Mouse (Mus musculus): Measurements from ENCODE around the gene Lrsam1. TPM values are rescaled to one million over a fixed set of nuclear protein-coding genes. Genes with fewer than 3 reads are reported as not detected.

Gene Lrsam1
- total and polyA plus RNA-seq, 3 experiments: 5.0 to 12.8 (median 9.5) TPM

DNA sequence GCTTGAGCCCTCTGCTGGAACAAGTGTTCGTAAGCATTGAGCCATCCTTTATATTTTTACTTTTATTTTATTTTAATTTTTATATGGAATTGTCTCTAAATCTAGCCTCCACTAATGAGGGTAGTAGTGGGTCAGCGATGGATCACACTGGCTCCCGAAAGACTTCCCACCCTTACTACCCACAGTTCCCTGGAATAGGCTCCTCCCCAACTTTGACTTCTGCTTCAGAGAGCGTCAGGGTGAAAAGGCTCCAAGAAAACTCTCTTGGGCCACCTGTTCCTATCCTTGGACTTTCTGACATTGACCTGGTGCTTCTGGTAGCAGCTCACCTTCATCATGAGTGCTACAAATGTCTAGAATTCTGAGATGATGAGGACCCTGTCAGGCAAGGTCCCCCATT is 21.3 kb upstream of the Lrsam1 start:
- peaks cover 45% of the 10 kb centered on the region for H3K4me1 ChIP-seq (ENCODE audit: insufficient read depth, low read depth, low read length)
- peaks cover 18% of the 10 kb centered on the region for H3K36me3 ChIP-seq (replicated peaks)
- peaks cover 24% of the 10 kb centered on the region for H3K27me3 ChIP-seq (ENCODE audit: insufficient read depth, low read length)
- DNase-seq (ENCODE audit: low spot score) (no peak), ATAC-seq (ENCODE audit: extremely low read depth, insufficient number of reproducible peaks, low FRiP score, poor library complexity, severe bottlenecking) (no peak)
- TF ChIP-seq GATA1 (IDR thresholded peaks at IDR 0.05; ENCODE audit: borderline replicate concordance, low read length) (no peak), GATA2 (IDR thresholded peaks at IDR 0.05; ENCODE audit: borderline replicate concordance, low read depth, low read length) (no peak), TAL1 (conservative IDR thresholded peaks at IDR 0.05; ENCODE audit: low read depth, low read length) (no peak), POLR2AphosphoS5 (IDR thresholded peaks at IDR 0.05; ENCODE audit: insufficient replicate concordance, low read depth, low read length) (no peak), CTCF (IDR thresholded peaks at IDR 0.05; ENCODE audit: low read depth, low read length) (no peak)
- H3K4me3 ChIP-seq (ENCODE audit: low read depth, low read length): peak overlapping the region; percentile 28; the same call in 1 of the 2 replicates
- no peaks in the 10 kb centered on the region for H3K9me3 ChIP-seq (replicated peaks)

DNA sequence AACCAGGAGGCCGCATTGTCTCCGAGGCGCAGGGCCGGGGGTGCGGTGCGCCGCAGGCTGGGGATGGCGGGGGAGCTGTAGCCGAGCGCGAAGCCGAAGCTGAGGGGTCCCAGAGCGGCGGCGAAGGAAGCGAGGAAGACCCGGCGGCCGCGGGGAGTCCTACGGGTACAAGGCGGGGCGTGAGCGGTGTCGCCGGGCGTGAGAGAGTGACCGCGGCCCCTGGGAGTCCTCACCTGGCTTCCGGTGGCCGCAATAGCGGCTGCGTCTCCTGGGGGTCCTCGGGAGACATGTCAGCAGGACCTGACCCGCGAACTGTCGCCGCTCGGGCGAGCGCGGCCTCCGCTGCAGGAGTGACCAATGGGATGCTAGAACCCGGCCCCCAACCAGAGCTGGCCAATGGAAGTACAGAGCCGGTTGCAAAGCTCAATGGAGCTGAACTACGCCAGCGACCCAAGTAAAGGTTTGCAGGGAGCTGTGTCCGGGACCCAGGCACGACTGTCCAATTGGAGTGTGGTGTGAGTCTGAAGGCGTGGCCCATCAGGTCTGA is 20.4 kb upstream of the Lrsam1 start, which contains the start of gene Slc2a8:
Gene Slc2a8 (minus strand): TSS at position 359 of the 547 bp plus-strand sequence.
- DNase-seq (ENCODE audit: low spot score) (peak; percentile 99), ATAC-seq (ENCODE audit: extremely low read depth, insufficient number of reproducible peaks, low FRiP score, poor library complexity, severe bottlenecking) (peak; percentile 98)
- Histone ChIP-seq H3K4me3 (ENCODE audit: low read depth, low read length) (peak within 1 kb of the TSS; percentile 81), H3K27me3 (ENCODE audit: insufficient read depth, low read length) (peaks cover 19% of the 10 kb centered on the region), H3K9me3 (replicated peaks) (no peaks in the 10 kb centered on the region), H3K36me3 (replicated peaks) (peaks cover 25% of the 10 kb centered on the region), H3K4me1 (ENCODE audit: insufficient read depth, low read depth, low read length) (peaks cover 51% of the 10 kb centered on the region)
- TF ChIP-seq POLR2AphosphoS5 (IDR thresholded peaks at IDR 0.05; ENCODE audit: insufficient replicate concordance, low read depth, low read length): no peak
- no peak for TF ChIP-seq CTCF (IDR thresholded peaks at IDR 0.05; ENCODE audit: low read depth, low read length)
- TF ChIP-seq TAL1 (conservative IDR thresholded peaks at IDR 0.05; ENCODE audit: low read depth, low read length): no peak
- TF ChIP-seq GATA1 (IDR thresholded peaks at IDR 0.05; ENCODE audit: borderline replicate concordance, low read length): no peak
- no peak for TF ChIP-seq GATA2 (IDR thresholded peaks at IDR 0.05; ENCODE audit: borderline replicate concordance, low read depth, low read length)

DNA sequence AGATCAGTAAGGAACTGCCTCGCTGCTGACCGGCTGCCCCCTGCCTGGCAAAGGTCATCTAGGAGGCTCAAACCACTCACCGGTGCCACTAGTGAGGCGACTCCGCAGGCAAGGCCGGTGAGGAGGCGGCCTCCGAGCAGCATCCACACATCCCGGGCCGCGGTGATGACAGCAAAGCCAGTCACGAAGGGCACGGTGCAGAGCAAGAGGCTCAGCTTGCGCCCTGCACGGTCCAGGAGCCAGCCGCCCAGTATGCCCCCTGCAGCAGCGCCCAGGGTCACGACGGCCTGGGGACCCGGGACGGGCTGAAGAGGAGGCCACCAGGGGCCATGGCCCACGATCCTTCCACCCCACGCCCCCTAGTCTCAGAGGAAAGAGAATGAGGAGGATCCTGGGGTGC is 19.9 kb upstream of the Lrsam1 start:
- DNase-seq (ENCODE audit: low spot score): peak; percentile 47
- no peak for ATAC-seq (ENCODE audit: extremely low read depth, insufficient number of reproducible peaks, low FRiP score, poor library complexity, severe bottlenecking)

DNA sequence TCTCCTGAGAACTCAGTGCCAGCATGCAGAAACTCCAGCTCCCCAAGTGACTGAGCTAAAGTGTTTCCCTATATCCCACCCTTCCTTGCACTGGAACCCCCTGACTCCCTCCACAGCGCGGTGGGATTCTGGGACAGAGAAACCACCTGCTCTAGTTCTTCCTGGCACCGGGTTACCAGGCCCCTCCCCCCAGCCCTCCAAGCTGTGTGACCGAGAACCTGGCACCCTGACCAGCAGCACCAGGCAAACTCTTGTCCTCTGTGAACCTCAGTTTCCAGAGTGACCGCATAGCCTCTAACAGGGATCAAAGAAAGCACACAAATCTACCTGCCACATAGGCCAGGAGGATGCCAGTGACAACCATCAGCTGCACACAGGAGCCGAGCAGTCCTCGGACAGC is 18.3 kb upstream of the Lrsam1 start:
- peaks cover 47% of the 10 kb centered on the region for H3K36me3 ChIP-seq (replicated peaks)
- ATAC-seq (ENCODE audit: extremely low read depth, insufficient number of reproducible peaks, low FRiP score, poor library complexity, severe bottlenecking) (no peak), DNase-seq (ENCODE audit: low spot score) (no peak)
- H3K4me3 ChIP-seq (ENCODE audit: low read depth, low read length): no peak overlapping the region
- TF ChIP-seq CTCF (IDR thresholded peaks at IDR 0.05; ENCODE audit: low read depth, low read length): no peak
- H3K4me1 ChIP-seq (ENCODE audit: insufficient read depth, low read depth, low read length): peaks cover 53% of the 10 kb centered on the region
- H3K27me3 ChIP-seq (ENCODE audit: insufficient read depth, low read length): peaks cover 4% of the 10 kb centered on the region; the same call in 1 of the 2 replicates
- no peaks in the 10 kb centered on the region for H3K9me3 ChIP-seq (replicated peaks)

More for the DNA sequence above, 19.9 kb upstream of the Lrsam1 start:
- no peaks in the 10 kb centered on the region for H3K9me3 ChIP-seq (replicated peaks)
- peaks cover 53% of the 10 kb centered on the region for H3K4me1 ChIP-seq (ENCODE audit: insufficient read depth, low read depth, low read length)
- peaks cover 31% of the 10 kb centered on the region for H3K36me3 ChIP-seq (replicated peaks)
- H3K4me3 ChIP-seq (ENCODE audit: low read depth, low read length): peak overlapping the region; percentile 81
- peaks cover 13% of the 10 kb centered on the region for H3K27me3 ChIP-seq (ENCODE audit: insufficient read depth, low read length)
- no peak for TF ChIP-seq TAL1 (conservative IDR thresholded peaks at IDR 0.05; ENCODE audit: low read depth, low read length)

DNA sequence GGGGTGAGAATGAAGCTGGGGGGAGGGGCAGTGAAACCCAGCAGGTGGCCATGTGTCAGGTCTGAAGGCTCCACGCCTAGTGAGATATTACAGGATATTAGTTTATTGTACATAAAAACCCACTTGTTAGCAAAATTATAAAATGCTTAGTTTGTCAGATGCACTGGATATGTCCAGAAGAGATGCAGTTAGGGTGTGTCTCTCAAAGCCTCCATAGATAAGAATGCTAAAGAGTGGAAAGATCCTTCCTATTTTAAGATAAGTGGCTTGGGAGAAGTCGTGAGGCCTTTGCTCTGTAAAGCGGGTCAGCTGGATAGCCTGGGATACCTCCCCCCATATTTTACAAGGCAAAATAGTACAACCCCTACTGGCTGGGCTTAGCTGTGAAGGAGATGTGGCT is 17.3 kb upstream of the Lrsam1 start:
- peaks cover 53% of the 10 kb centered on the region for H3K4me1 ChIP-seq (ENCODE audit: insufficient read depth, low read depth, low read length)
- H3K36me3 ChIP-seq (replicated peaks): peaks cover 57% of the 10 kb centered on the region
- H3K4me3 ChIP-seq (ENCODE audit: low read depth, low read length): no peak overlapping the region; the same call in 1 of the 2 replicates
- no peak for DNase-seq (ENCODE audit: low spot score)
- TF ChIP-seq GATA1 (IDR thresholded peaks at IDR 0.05; ENCODE audit: borderline replicate concordance, low read length) (no peak), TAL1 (conservative IDR thresholded peaks at IDR 0.05; ENCODE audit: low read depth, low read length) (no peak), GATA2 (IDR thresholded peaks at IDR 0.05; ENCODE audit: borderline replicate concordance, low read depth, low read length) (no peak), CTCF (IDR thresholded peaks at IDR 0.05; ENCODE audit: low read depth, low read length) (no peak), POLR2AphosphoS5 (IDR thresholded peaks at IDR 0.05; ENCODE audit: insufficient replicate concordance, low read depth, low read length) (no peak)
- no peaks in the 10 kb centered on the region for H3K9me3 ChIP-seq (replicated peaks)
- peaks cover 3% of the 10 kb centered on the region; the same call in 1 of the 2 replicates for H3K27me3 ChIP-seq (ENCODE audit: insufficient read depth, low read length)
- ATAC-seq (ENCODE audit: extremely low read depth, insufficient number of reproducible peaks, low FRiP score, poor library complexity, severe bottlenecking): no peak

DNA sequence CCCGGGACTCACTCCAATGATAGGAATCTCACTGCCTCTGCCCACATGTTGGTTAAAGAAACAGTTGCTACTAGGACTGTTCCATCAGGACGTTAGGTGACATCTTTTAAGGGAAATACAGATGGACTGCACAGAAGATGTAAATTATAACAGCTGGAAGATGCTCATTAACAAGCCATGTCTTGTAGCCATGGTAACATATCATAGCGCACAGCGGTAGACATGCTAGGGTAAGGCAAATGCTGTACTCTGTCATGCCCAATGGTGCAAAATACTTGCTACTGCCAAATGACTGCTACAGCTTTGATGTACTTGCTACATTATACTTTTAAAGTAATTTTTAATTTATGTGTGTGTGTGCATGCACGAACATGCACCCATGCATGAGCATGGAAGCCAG is 15.7 kb upstream of the Lrsam1 start:
- DNase-seq (ENCODE audit: low spot score) (no peak), ATAC-seq (ENCODE audit: extremely low read depth, insufficient number of reproducible peaks, low FRiP score, poor library complexity, severe bottlenecking) (no peak)
- no peaks in the 10 kb centered on the region for H3K9me3 ChIP-seq (replicated peaks)
- peaks cover 70% of the 10 kb centered on the region for H3K36me3 ChIP-seq (replicated peaks)
- H3K4me3 ChIP-seq (ENCODE audit: low read depth, low read length): no peak overlapping the region
- no peak for TF ChIP-seq POLR2AphosphoS5 (IDR thresholded peaks at IDR 0.05; ENCODE audit: insufficient replicate concordance, low read depth, low read length)
- TF ChIP-seq GATA2 (IDR thresholded peaks at IDR 0.05; ENCODE audit: borderline replicate concordance, low read depth, low read length): no peak
- no peak for TF ChIP-seq TAL1 (conservative IDR thresholded peaks at IDR 0.05; ENCODE audit: low read depth, low read length)
- no peak for TF ChIP-seq GATA1 (IDR thresholded peaks at IDR 0.05; ENCODE audit: borderline replicate concordance, low read length)
- TF ChIP-seq CTCF (IDR thresholded peaks at IDR 0.05; ENCODE audit: low read depth, low read length): no peak
- H3K27me3 ChIP-seq (ENCODE audit: insufficient read depth, low read length): no peaks in the 10 kb centered on the region
- peaks cover 45% of the 10 kb centered on the region for H3K4me1 ChIP-seq (ENCODE audit: insufficient read depth, low read depth, low read length)

DNA sequence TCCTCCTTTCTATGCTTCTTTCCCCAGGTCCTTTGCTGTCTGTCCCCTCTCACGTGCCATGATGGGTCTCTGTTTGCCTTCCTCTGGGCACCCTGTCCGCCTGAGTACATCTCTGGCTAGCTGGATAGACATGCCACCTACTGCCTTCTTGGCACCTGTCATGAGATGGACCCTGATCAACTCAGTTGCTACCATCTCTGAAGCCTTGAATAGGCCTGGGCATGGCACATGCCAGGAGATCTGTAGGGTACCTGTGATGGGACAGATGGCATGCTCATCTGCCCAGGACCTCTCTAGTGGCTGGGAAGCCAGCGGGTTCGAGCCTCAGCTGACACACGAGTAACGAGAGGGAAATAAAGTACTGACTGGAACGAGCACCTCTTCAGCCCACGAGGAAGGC is 12.8 kb upstream of the Lrsam1 start:
- no peak for DNase-seq (ENCODE audit: low spot score)
- H3K4me1 ChIP-seq (ENCODE audit: insufficient read depth, low read depth, low read length): peaks cover 28% of the 10 kb centered on the region
- no peak for TF ChIP-seq GATA1 (IDR thresholded peaks at IDR 0.05; ENCODE audit: borderline replicate concordance, low read length)
- no peak for TF ChIP-seq CTCF (IDR thresholded peaks at IDR 0.05; ENCODE audit: low read depth, low read length)
- TF ChIP-seq GATA2 (IDR thresholded peaks at IDR 0.05; ENCODE audit: borderline replicate concordance, low read depth, low read length): no peak
- TF ChIP-seq TAL1 (conservative IDR thresholded peaks at IDR 0.05; ENCODE audit: low read depth, low read length): no peak
- TF ChIP-seq POLR2AphosphoS5 (IDR thresholded peaks at IDR 0.05; ENCODE audit: insufficient replicate concordance, low read depth, low read length): no peak
- no peaks in the 10 kb centered on the region for H3K9me3 ChIP-seq (replicated peaks)
- no peaks in the 10 kb centered on the region for H3K27me3 ChIP-seq (ENCODE audit: insufficient read depth, low read length)
- peaks cover 80% of the 10 kb centered on the region for H3K36me3 ChIP-seq (replicated peaks)
- ATAC-seq (ENCODE audit: extremely low read depth, insufficient number of reproducible peaks, low FRiP score, poor library complexity, severe bottlenecking): no peak
- H3K4me3 ChIP-seq (ENCODE audit: low read depth, low read length): no peak overlapping the region
